Mouse (Mus musculus): ENCODE results near the gene Sort1. TPM values are rescaled to one million over a fixed set of nuclear protein-coding genes. Genes with fewer than 3 reads are reported as not detected.
A peak's percentile ranks its signal among the peaks of the same experiment; 100 is the strongest.

Sort1 gene
- polyA plus RNA-seq, 1 experiment from 2014 or later, result 4.6 TPM

DNA sequence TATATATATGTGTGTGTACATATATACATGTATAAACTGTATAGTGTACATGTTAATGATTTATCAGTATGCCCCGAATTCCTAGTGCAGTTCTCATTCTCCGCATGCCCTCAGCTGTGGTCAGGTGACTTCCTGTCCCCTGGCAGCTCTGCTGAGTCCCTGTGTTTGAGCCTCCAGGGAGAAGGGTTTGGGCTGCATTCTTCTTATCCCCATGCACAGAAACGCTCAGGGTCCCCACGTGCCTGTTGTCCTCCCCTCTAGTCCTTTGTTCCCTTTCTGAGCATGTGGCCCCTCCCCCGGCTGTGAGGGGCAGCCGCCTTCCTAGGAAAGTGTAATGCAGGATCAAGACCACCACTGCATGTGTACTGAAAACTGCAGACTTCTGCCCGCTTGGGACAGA lies 77.0 kb downstream of the Sort1 start:
- 30% methylated on average over 7 of the region's 7 CpGs for WGBS
- no peak for TF ChIP-seq CTCF (IDR thresholded peaks at IDR 0.05; ENCODE audit: low read depth)
- Histone ChIP-seq H3K9me3 (ENCODE audit: control insufficient read depth) (no peaks in the 10 kb centered on the region), H3K27ac (ENCODE audit: low read depth, low read length) (no peak overlapping the region), H3K36me3 (ENCODE audit: control insufficient read depth, insufficient read depth) (peaks cover 19% of the 10 kb centered on the region; the same call in 1 of the 2 replicates), H3K4me3 (ENCODE audit: low read depth, low read length) (no peak overlapping the region), H3K9ac (ENCODE audit: low read depth, low read length) (no peak overlapping the region), H3K4me1 (replicated peaks; ENCODE audit: control insufficient read depth, insufficient read depth, low read length) (0 out of 2 replicates have a peak, but pooled peaks cover 2% of the 10 kb centered on the region), H3K27me3 (replicated peaks; ENCODE audit: control insufficient read depth, insufficient read depth, low read length) (no peaks in the 10 kb centered on the region), H3K4me2 (replicated peaks; ENCODE audit: low read depth) (no peak overlapping the region)
- no peak for ATAC-seq

DNA sequence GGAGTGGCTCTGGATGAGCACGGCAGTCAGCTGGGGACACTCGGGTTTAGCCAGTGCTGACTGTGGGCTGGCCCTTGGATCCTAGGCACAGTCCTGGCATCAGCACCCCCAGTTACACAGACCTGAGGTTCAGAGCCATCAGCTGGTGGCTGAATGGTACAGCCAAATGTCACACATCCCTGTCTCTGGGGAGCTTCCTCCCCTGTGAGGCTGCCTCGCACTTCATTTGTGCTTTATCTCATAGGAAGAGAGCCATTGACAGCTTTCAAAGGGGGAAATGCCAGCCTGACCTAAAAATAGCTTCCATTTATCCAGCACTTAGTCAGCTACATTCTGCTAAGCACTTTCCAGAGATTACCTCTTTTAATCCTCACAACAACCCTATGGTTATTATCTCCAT lies 79.7 kb downstream of the Sort1 start:
- 0 out of 2 replicates have a peak, but pooled peaks cover 2% of the 10 kb centered on the region for H3K4me1 ChIP-seq (replicated peaks; ENCODE audit: control insufficient read depth, insufficient read depth, low read length)
- no peaks in the 10 kb centered on the region for H3K9me3 ChIP-seq (ENCODE audit: control insufficient read depth)
- no peak overlapping the region for H3K4me3 ChIP-seq (ENCODE audit: low read depth, low read length)
- no peaks in the 10 kb centered on the region for H3K36me3 ChIP-seq (ENCODE audit: control insufficient read depth, insufficient read depth)
- no peak overlapping the region for H3K4me2 ChIP-seq (replicated peaks; ENCODE audit: low read depth)
- H3K9ac ChIP-seq (ENCODE audit: low read depth, low read length), result no peak overlapping the region
- 61% methylated on average over 3 of the region's 3 CpGs for WGBS
- ATAC-seq, result no peak
- H3K27ac ChIP-seq (ENCODE audit: low read depth, low read length), result no peak overlapping the region
- no peak for TF ChIP-seq CTCF (IDR thresholded peaks at IDR 0.05; ENCODE audit: low read depth)
- no peaks in the 10 kb centered on the region for H3K27me3 ChIP-seq (replicated peaks; ENCODE audit: control insufficient read depth, insufficient read depth, low read length)

DNA sequence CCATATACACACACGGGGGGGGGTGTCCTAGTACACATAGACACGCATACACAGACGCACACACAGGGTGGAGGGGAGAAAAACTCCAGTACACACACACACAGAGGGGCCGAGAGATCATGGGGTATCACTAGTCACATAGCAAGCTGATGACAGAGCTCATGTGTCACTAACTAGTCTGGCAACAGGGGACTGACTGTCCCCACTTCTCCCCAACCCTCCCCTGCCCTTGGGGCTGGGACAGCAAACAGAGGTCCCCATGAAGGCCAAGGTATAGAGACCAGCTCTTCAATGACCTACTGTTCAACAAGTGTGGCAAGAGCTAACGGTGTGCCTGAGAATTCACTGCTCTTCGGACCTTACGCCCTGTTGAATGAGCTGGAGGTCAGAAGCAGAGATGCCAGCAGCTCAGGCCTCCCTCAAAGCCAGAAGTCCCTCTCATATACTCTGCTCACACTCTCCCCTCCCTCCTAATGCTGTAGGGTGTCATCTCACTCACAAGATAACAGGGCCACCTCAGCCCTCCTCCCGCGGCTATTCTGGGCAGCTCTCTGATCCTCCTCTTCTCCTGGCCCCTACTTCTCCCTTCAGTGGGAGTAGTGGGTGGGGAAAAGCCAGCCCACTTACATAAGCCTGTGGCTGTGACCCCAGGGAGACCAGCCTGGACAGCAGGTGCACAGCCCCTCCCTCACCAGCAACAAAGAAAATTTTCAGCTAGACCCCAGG lies 80.6 kb downstream of the Sort1 start, which contains the start of gene Mybphl:
TSS of gene Mybphl (plus strand) at position 642 of the 726 bp plus-strand sequence.
- H3K27me3 ChIP-seq (replicated peaks; ENCODE audit: control insufficient read depth, insufficient read depth, low read length), result no peaks in the 10 kb centered on the region
- no peaks in the 10 kb centered on the region for H3K36me3 ChIP-seq (ENCODE audit: control insufficient read depth, insufficient read depth)
- ATAC-seq, result no peak
- H3K4me3 ChIP-seq (ENCODE audit: low read depth, low read length), result no peak within 1 kb of the TSS
- no peak within 1 kb of the TSS for H3K4me2 ChIP-seq (replicated peaks; ENCODE audit: low read depth)
- 0 out of 2 replicates have a peak, but pooled peaks cover 2% of the 10 kb centered on the region for H3K4me1 ChIP-seq (replicated peaks; ENCODE audit: control insufficient read depth, insufficient read depth, low read length)
- 61% methylated on average over 9 of the region's 9 CpGs for WGBS
- H3K27ac ChIP-seq (ENCODE audit: low read depth, low read length), result no peak within 1 kb of the TSS
- H3K9ac ChIP-seq (ENCODE audit: low read depth, low read length), result no peak within 1 kb of the TSS
- no peak for TF ChIP-seq CTCF (IDR thresholded peaks at IDR 0.05; ENCODE audit: low read depth)
- H3K9me3 ChIP-seq (ENCODE audit: control insufficient read depth), result no peaks in the 10 kb centered on the region

DNA sequence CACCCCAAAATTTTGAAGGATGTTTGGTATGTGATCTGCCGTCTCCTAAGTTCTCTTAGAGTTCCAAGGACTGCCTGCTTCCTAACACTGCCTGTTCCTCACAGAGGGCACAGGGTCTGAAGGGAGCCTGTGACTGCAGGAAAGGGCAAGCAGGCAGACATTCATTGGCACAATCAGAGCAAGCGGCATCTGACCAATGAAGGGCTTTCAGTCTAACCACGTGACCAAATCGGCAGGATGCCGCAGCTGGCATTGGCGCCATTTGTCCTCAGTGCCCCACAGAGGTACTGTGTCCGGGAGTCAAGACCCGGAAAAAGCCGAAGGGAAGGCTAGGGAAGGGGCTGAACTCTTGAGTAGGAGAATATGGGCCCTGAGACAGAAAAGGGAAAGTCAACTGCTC lies 83.3 kb downstream of the Sort1 start:
- 53% methylated on average over 9 of the region's 9 CpGs for WGBS
- Histone ChIP-seq H3K27ac (ENCODE audit: low read depth, low read length) (no peak overlapping the region), H3K27me3 (replicated peaks; ENCODE audit: control insufficient read depth, insufficient read depth, low read length) (no peaks in the 10 kb centered on the region), H3K4me3 (ENCODE audit: low read depth, low read length) (no peak overlapping the region), H3K4me2 (replicated peaks; ENCODE audit: low read depth) (no peak overlapping the region), H3K9ac (ENCODE audit: low read depth, low read length) (no peak overlapping the region), H3K9me3 (ENCODE audit: control insufficient read depth) (no peaks in the 10 kb centered on the region), H3K4me1 (replicated peaks; ENCODE audit: control insufficient read depth, insufficient read depth, low read length) (no peaks in the 10 kb centered on the region), H3K36me3 (ENCODE audit: control insufficient read depth, insufficient read depth) (no peaks in the 10 kb centered on the region)
- no peak for ATAC-seq
- no peak for TF ChIP-seq CTCF (IDR thresholded peaks at IDR 0.05; ENCODE audit: low read depth)

DNA sequence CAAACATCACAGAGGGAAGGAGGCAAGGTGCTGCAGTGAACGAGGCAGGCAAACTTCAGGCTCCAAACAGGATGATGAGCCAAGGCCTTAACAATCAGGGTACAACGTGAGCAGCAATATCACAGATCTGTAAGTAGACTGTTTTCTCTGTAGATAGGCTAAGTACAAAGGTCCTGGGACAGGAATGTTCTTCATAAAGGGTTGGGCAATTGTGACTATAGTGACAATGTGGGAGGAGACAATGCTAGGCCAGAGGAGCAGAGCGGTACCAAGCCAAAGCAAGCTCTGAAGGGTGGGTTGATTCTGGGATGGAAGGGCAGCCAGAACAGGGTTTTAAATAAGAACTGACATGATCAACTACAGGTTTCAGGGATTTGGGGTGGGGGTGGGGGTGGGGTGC lies 83.9 kb downstream of the Sort1 start:
- TF ChIP-seq CTCF (IDR thresholded peaks at IDR 0.05; ENCODE audit: low read depth), result no peak

DNA sequence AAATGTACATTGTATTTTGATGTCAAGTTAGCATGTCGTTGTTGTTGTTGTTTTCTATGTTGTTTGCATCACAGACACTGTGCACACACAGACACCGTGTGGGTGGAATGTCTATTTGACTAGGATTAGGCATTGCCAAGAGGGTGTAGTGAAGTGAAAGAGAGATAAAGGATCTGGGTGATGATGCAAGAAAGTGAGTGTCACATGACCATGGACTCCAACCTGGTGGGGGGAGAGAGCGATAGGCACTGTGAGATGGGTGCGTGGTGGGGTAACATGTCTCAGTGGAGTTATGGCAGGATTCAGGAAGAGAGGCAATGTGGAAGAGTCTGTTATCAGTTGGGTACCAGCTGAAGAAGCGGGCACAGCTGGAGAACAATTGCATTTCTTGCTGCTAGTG lies 84.8 kb downstream of the Sort1 start:
- H3K4me2 ChIP-seq (replicated peaks; ENCODE audit: low read depth), result no peak overlapping the region
- no peak for TF ChIP-seq CTCF (IDR thresholded peaks at IDR 0.05; ENCODE audit: low read depth)
- no peaks in the 10 kb centered on the region for H3K9me3 ChIP-seq (ENCODE audit: control insufficient read depth)
- H3K4me1 ChIP-seq (replicated peaks; ENCODE audit: control insufficient read depth, insufficient read depth, low read length), result no peaks in the 10 kb centered on the region
- no peak for ATAC-seq
- WGBS, result 53% methylated on average over 5 of the region's 5 CpGs
- H3K9ac ChIP-seq (ENCODE audit: low read depth, low read length), result no peak overlapping the region
- H3K4me3 ChIP-seq (ENCODE audit: low read depth, low read length), result no peak overlapping the region
- no peaks in the 10 kb centered on the region for H3K36me3 ChIP-seq (ENCODE audit: control insufficient read depth, insufficient read depth)
- H3K27ac ChIP-seq (ENCODE audit: low read depth, low read length), result no peak overlapping the region
- H3K27me3 ChIP-seq (replicated peaks; ENCODE audit: control insufficient read depth, insufficient read depth, low read length), result no peaks in the 10 kb centered on the region

More for the DNA sequence above, 83.9 kb downstream of the Sort1 start:
- no peaks in the 10 kb centered on the region for H3K27me3 ChIP-seq (replicated peaks; ENCODE audit: control insufficient read depth, insufficient read depth, low read length)
- H3K4me2 ChIP-seq (replicated peaks; ENCODE audit: low read depth), result no peak overlapping the region
- no peak overlapping the region for H3K4me3 ChIP-seq (ENCODE audit: low read depth, low read length)
- no peaks in the 10 kb centered on the region for H3K36me3 ChIP-seq (ENCODE audit: control insufficient read depth, insufficient read depth)
- ATAC-seq, result peak; percentile 75
- H3K9me3 ChIP-seq (ENCODE audit: control insufficient read depth), result no peaks in the 10 kb centered on the region
- H3K27ac ChIP-seq (ENCODE audit: low read depth, low read length), result no peak overlapping the region
- H3K4me1 ChIP-seq (replicated peaks; ENCODE audit: control insufficient read depth, insufficient read depth, low read length), result no peaks in the 10 kb centered on the region
- WGBS, result 45% methylated on average over 3 of the region's 3 CpGs
- H3K9ac ChIP-seq (ENCODE audit: low read depth, low read length), result no peak overlapping the region

Measured in intestine, postnatal 0 days (tissue).